In genomic region chr7:140810496-140810895, GRCm38 (mm10) we compare ENCODE assay signal across 18 mouse cellular contexts. TPM values are rescaled to one million over a fixed set of nuclear protein-coding genes. Genes with fewer than 3 reads are reported as not detected.
A peak's percentile ranks its signal among the peaks of the same experiment; 100 is the strongest.
DNase-seq lines count a peak whose midpoint lies in the region; TF ChIP-seq lines count a peak whose summit lies in the region.
"Had no signal": no experiment of that assay in that cellular context is flagged by ENCODE, and none has a peak within 500 bp of the region (broad histone marks: within the 10 kb centered on the region; RNA-seq: fewer than 3 reads in every experiment).

No protein-coding gene starts in this region.

- 88% methylated on average over 6 of the region's 6 CpGs for WGBS in liver, adult 2 months

- H3K9ac ChIP-seq in liver, adult 2 months (ENCODE audit: low read depth, low read length) = no peak overlapping the region
- H3K9ac ChIP-seq: embryonic facial prominence, embryonic 13.5 days; forebrain, embryonic 12.5 days had no signal

- intact Hi-C loops in heart, postnatal 14 days (cut with DNase I) = no loop called here
- intact Hi-C loops in left cerebral cortex, postnatal 25 days (cut with DNase I) = no loop called here

- DNase-seq in liver, adult 2 months (ENCODE audit: extremely low read depth, low read depth, low spot score) = no peak
- no peak for DNase-seq in liver
- peak; percentile 51 for DNase-seq in 416B (ENCODE audit: low read depth)
- DNase-seq in c-Kit-positive CD71-positive TER-119-negative erythroid progenitor cells, embryonic 14.5 days (ENCODE audit: low read depth) = peak; percentile 16
- DNase-seq in heart, postnatal 14 days = no peak
- no peak for DNase-seq in left cerebral cortex, postnatal 25 days (ENCODE audit: low spot score in 2 of 2)
- DNase-seq: adrenal gland, postnatal 36 days; cerebellum, adult 8-10 months; midbrain, embryonic 14.5 days; right cerebral cortex, postnatal 14 days had no signal

- no peaks in the 10 kb centered on the region; the same call in 1 of the 2 replicates for H3K4me1 ChIP-seq in liver, adult 2 months (ENCODE audit: control insufficient read depth, insufficient read depth, low read length)
- H3K4me1 ChIP-seq in E14TG2a.4 (replicated peaks; ENCODE audit: low read depth, low read length) = peaks cover 12% of the 10 kb centered on the region
- H3K4me1 ChIP-seq: embryonic facial prominence, embryonic 13.5 days; forebrain, embryonic 12.5 days; limb, embryonic 10.5 days had no signal

- no peaks in the 10 kb centered on the region for H3K79me2 ChIP-seq in liver, adult 2 months (ENCODE audit: control insufficient read depth, insufficient read depth, low read length)

- no peak overlapping the region for H3K27ac ChIP-seq in liver, adult 2 months (replicated peaks; ENCODE audit: insufficient read depth, low read depth, low read length)
- H3K27ac ChIP-seq: embryonic facial prominence, embryonic 13.5 days; forebrain, embryonic 12.5 days; limb, embryonic 10.5 days had no signal

- no peaks in the 10 kb centered on the region; the same call in 1 of the 2 replicates for H3K27me3 ChIP-seq in liver, adult 2 months (ENCODE audit: control insufficient read depth, insufficient read depth, low read length)
- H3K27me3 ChIP-seq in E14TG2a.4 (ENCODE audit: insufficient read depth, low read length) = no peaks in the 10 kb centered on the region
- H3K27me3 ChIP-seq: embryonic facial prominence, embryonic 13.5 days; forebrain, embryonic 12.5 days had no signal

- no peak overlapping the region for H3K4me3 ChIP-seq in liver, adult 2 months (ENCODE audit: insufficient read depth, low read depth, low read length)
- H3K4me3 ChIP-seq in E14TG2a.4 (replicated peaks; ENCODE audit: low read length) = no peak overlapping the region
- H3K4me3 ChIP-seq: embryonic facial prominence, embryonic 13.5 days; forebrain, embryonic 12.5 days; limb, embryonic 10.5 days had no signal

- TF ChIP-seq POLR2A in liver, adult 2 months (IDR thresholded peaks at IDR 0.05; ENCODE audit: extremely low read depth, insufficient read depth, low read length) = no peak

- H3K9me3 ChIP-seq in E14TG2a.4 (ENCODE audit: low read length) = no peaks in the 10 kb centered on the region
- H3K9me3 ChIP-seq: embryonic facial prominence, embryonic 13.5 days; forebrain, embryonic 12.5 days; limb, embryonic 10.5 days had no signal

- TF ChIP-seq CTCF in liver, adult 2 months (IDR thresholded peaks at IDR 0.05; ENCODE audit: low read depth, low read length) = peak; percentile 46; the same call in 1 of the 2 replicates
- peak; percentile 79 for TF ChIP-seq CTCF in E14TG2a.4 (conservative IDR thresholded peaks at IDR 0.05; ENCODE audit: low read length)

- peaks cover 10% of the 10 kb centered on the region; the same call in 1 of the 2 replicates for H3K36me3 ChIP-seq in liver, adult 2 months (ENCODE audit: control insufficient read depth, insufficient read depth, low read length)
- H3K36me3 ChIP-seq in E14TG2a.4 (ENCODE audit: insufficient read depth, low read length) = peaks cover 37% of the 10 kb centered on the region

RNA-seq across cellular contexts. Expression of gene Zfp941, which starts 11.5 kb away (rescaled TPM):
- total RNA-seq in liver, adult 2 months (2014; rRNA removed) = 1.0 TPM in 2 replicates
- polyA plus RNA-seq in liver, adult 2 months (2012; rRNA removed) = 0.34 and 0.77 TPM in 2 replicates
- under 1 TPM; 0.22 to 0.36 TPM for total RNA-seq in heart, postnatal 14 days (2021)
- total RNA-seq in left cerebral cortex, postnatal 25 days (2021) = 10 to 100 TPM; 23.6 to 24.7 TPM
- total RNA-seq: neutrophil, adult 5-6 weeks had no signal

RNA-seq across cellular contexts. Expression of gene Syce1, which starts 22.8 kb away (rescaled TPM):
- not detected in 2 replicates for total RNA-seq in liver, adult 2 months (2014; rRNA removed)
- polyA plus RNA-seq in liver, adult 2 months (2012; rRNA removed) = 0.07 TPM in 1 of 2 replicates, not detected in the other
- total RNA-seq in heart, postnatal 14 days (2021) = not detected
- not detected for total RNA-seq in left cerebral cortex, postnatal 25 days (2021)
- total RNA-seq: adrenal gland, postnatal 36 days; neutrophil, adult 5-6 weeks had no signal
- polyA plus RNA-seq: embryonic facial prominence, embryonic 13.5 days had no signal

RNA-seq across cellular contexts. Expression of gene Urah, which starts 24.3 kb away (rescaled TPM):
- 511 and 549 TPM in 2 replicates for total RNA-seq in liver, adult 2 months (2014; rRNA removed)
- polyA plus RNA-seq in liver, adult 2 months (2012; rRNA removed) = 1,037 and 1,096 TPM in 2 replicates
- total RNA-seq in heart, postnatal 14 days (2021) = not detected
- total RNA-seq in left cerebral cortex, postnatal 25 days (2021) = 1 to 10 TPM; 2.7 to 4.1 TPM
- total RNA-seq: neutrophil, adult 5-6 weeks had no signal
- polyA plus RNA-seq: forebrain, embryonic 12.5 days; midbrain, embryonic 14.5 days had no signal

RNA-seq across cellular contexts. Expression of gene Scgb1c1, which starts 34.9 kb away (rescaled TPM):
- total RNA-seq in liver, adult 2 months (2014; rRNA removed) = 0.46 TPM in 1 of 2 replicates, not detected in the other
- 1.0 TPM in 1 of 2 replicates, not detected in the other for polyA plus RNA-seq in liver, adult 2 months (2012; rRNA removed)
- 1 to 10 TPM; 6.2 to 8.4 TPM for total RNA-seq in heart, postnatal 14 days (2021)
- not detected for total RNA-seq in left cerebral cortex, postnatal 25 days (2021)
- total RNA-seq: adrenal gland, postnatal 36 days; neutrophil, adult 5-6 weeks had no signal
- polyA plus RNA-seq: embryonic facial prominence, embryonic 13.5 days; forebrain, embryonic 12.5 days; limb, embryonic 10.5 days; midbrain, embryonic 14.5 days; stomach, embryonic 14.5 days had no signal

RNA-seq across cellular contexts. Expression of gene Odf3, which starts 37.1 kb away (rescaled TPM):
- total RNA-seq in liver, adult 2 months (2014; rRNA removed) = not detected in 2 replicates
- polyA plus RNA-seq in liver, adult 2 months (2012; rRNA removed) = not detected in 2 replicates
- not detected for total RNA-seq in heart, postnatal 14 days (2021)
- total RNA-seq in left cerebral cortex, postnatal 25 days (2021) = not detected
- total RNA-seq: neutrophil, adult 5-6 weeks had no signal
- polyA plus RNA-seq: heart, postnatal 0 days; limb, embryonic 10.5 days; lung, embryonic 16.5 days; midbrain, embryonic 14.5 days; stomach, embryonic 14.5 days had no signal

Comparison
In these comparisons a context has a peak if more than half of its experiments do, and no peak if none do; other contexts are left out.
1. DNase-seq: peak in 416B (single experiment) and c-Kit-positive CD71-positive TER-119-negative erythroid progenitor cells, embryonic 14.5 days (single experiment); none in liver, adult 2 months (single experiment), liver (single experiment), heart, postnatal 14 days (0 of 2) and left cerebral cortex, postnatal 25 days (0 of 2).
2. RNA of gene Zfp941, which starts 11.5 kb away (total RNA-seq): 23.6 to 24.7 TPM in left cerebral cortex, postnatal 25 days; 1.0 TPM in liver, adult 2 months and 0.22 to 0.36 TPM in heart, postnatal 14 days; every median in the first group is over 10 times any median in the second.
3. RNA of gene Urah, which starts 24.3 kb away (total RNA-seq): 511 to 549 TPM in liver, adult 2 months; 2.7 to 4.1 TPM in left cerebral cortex, postnatal 25 days and not detected in heart, postnatal 14 days; every median in the first group is over 100 times any median in the second.